Mouse (Mus musculus): ENCODE results near the gene Slc44a1. TPM values are rescaled to one million over a fixed set of nuclear protein-coding genes. Genes with fewer than 3 reads are reported as not detected.
A peak's percentile ranks its signal among the peaks of the same experiment; 100 is the strongest.

Slc44a1 gene
- polyA plus RNA-seq, 1 experiment from 2014 or later = 9.6 TPM

DNA sequence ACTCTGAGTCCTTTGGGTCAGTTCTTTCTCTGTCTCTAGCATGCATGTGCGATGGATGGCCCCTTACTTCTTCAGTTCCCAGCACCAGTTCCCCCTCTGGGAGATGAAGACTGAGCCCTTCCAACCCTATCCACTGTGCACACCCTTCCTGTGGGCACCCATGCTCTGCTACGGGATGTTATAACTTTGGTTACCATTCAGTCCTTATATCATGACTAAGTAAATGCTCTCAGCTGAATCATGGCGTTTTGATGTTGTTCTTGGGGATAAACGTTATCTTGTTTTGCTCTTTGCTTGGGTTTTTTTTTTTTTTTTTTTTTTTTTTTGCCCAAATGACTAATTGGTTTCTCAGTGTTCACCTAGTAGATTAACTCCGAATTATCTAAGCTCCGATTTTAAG is 16.4 kb downstream of the Slc44a1 start:
- Histone ChIP-seq H3K27me3 (ENCODE audit: control insufficient read depth, insufficient read depth, low read depth, low read length) (no peaks in the 10 kb centered on the region), H3K4me1 (ENCODE audit: control insufficient read depth, insufficient read depth, low read length) (0 out of 2 replicates have a peak, but pooled peaks cover 2% of the 10 kb centered on the region), H3K4me2 (ENCODE audit: low read length) (no peak overlapping the region), H3K27ac (ENCODE audit: low read length) (no peak overlapping the region), H3K9ac (ENCODE audit: low read depth, low read length) (no peak overlapping the region), H3K9me3 (replicated peaks; ENCODE audit: control insufficient read depth, low read length, poor library complexity, severe bottlenecking) (no peaks in the 10 kb centered on the region), H3K4me3 (ENCODE audit: low read depth, low read length) (no peak overlapping the region), H3K36me3 (ENCODE audit: control insufficient read depth, insufficient read depth, low read length) (no peaks in the 10 kb centered on the region)
- 88% methylated on average over 6 of the region's 6 CpGs for WGBS
- no peak for ATAC-seq

DNA sequence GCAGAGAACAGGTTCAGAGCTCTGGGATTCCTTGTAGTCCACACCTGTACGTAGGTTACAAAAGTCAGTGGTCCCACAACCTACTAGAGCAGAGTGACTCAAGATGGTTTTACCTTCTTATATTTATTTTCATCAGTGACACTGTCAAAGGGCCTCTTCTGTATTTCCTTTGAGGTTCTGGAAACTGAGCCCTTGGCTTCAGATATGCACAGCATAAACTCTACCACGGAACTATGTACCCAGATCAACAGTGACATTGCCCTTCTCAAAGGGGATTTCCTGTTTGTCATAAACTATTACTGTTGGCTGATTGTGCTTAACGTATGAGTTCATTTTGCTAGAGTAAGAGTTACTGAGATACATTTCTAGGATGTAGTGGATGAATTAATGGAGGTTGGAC is 18.3 kb downstream of the Slc44a1 start:
- Histone ChIP-seq H3K4me1 (ENCODE audit: control insufficient read depth, insufficient read depth, low read length) (no peaks in the 10 kb centered on the region), H3K4me3 (ENCODE audit: low read depth, low read length) (no peak overlapping the region), H3K27me3 (ENCODE audit: control insufficient read depth, insufficient read depth, low read depth, low read length) (no peaks in the 10 kb centered on the region), H3K27ac (ENCODE audit: low read length) (no peak overlapping the region), H3K36me3 (ENCODE audit: control insufficient read depth, insufficient read depth, low read length) (no peaks in the 10 kb centered on the region), H3K9ac (ENCODE audit: low read depth, low read length) (no peak overlapping the region), H3K4me2 (ENCODE audit: low read length) (no peak overlapping the region), H3K9me3 (replicated peaks; ENCODE audit: control insufficient read depth, low read length, poor library complexity, severe bottlenecking) (no peaks in the 10 kb centered on the region)
- 91% methylated on average over 3 of the region's 3 CpGs for WGBS
- no peak for ATAC-seq

DNA sequence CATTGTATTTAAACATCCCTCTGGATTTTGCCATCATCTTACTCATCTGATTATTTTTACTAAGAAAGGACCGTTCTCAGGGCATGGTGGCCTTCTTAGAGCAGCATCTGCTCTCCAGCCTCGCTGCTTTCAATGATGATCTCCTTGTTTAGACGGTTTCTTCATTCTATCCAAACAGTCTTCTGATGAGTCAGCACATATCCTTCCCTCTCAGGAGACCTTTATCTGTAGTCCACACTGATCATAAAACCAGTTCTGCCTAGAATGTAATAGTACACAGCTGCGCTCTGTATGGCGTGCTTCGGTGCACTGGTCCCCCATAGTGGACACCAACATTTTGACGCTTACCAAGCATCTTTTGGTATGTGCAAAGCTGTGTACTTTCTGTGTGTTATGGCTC is 19.5 kb downstream of the Slc44a1 start:
- no peaks in the 10 kb centered on the region for H3K36me3 ChIP-seq (ENCODE audit: control insufficient read depth, insufficient read depth, low read length)
- H3K9me3 ChIP-seq (replicated peaks; ENCODE audit: control insufficient read depth, low read length, poor library complexity, severe bottlenecking) = no peaks in the 10 kb centered on the region
- 91% methylated on average over 7 of the region's 7 CpGs for WGBS
- no peak overlapping the region for H3K4me2 ChIP-seq (ENCODE audit: low read length)
- no peaks in the 10 kb centered on the region for H3K4me1 ChIP-seq (ENCODE audit: control insufficient read depth, insufficient read depth, low read length)
- H3K27ac ChIP-seq (ENCODE audit: low read length) = no peak overlapping the region
- H3K27me3 ChIP-seq (ENCODE audit: control insufficient read depth, insufficient read depth, low read depth, low read length) = no peaks in the 10 kb centered on the region
- H3K9ac ChIP-seq (ENCODE audit: low read depth, low read length) = no peak overlapping the region
- ATAC-seq = no peak
- H3K4me3 ChIP-seq (ENCODE audit: low read depth, low read length) = no peak overlapping the region

DNA sequence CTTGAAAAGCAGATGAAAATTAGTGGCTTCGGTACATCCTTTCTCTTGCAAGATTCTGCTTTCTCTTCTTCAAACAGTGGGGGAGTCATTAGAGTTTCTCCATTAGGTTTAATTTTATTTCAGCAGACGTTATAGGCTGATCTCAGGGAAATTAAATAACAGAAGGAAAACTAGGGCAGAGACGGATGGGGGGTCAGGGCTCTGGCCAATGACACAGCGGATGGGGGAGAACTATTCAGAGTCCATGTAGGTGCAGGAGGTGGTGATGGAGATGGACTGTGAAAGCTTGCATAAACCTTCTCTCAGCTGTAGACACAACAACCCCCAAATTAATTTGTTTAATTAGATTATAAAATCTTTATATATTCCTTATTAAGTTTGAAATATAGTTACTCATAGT is 20.8 kb downstream of the Slc44a1 start:
- 81% methylated on average over 4 of the region's 4 CpGs for WGBS
- ATAC-seq = no peak
- Histone ChIP-seq H3K27ac (ENCODE audit: low read length) (no peak overlapping the region), H3K36me3 (ENCODE audit: control insufficient read depth, insufficient read depth, low read length) (no peaks in the 10 kb centered on the region), H3K9me3 (replicated peaks; ENCODE audit: control insufficient read depth, low read length, poor library complexity, severe bottlenecking) (no peaks in the 10 kb centered on the region), H3K27me3 (ENCODE audit: control insufficient read depth, insufficient read depth, low read depth, low read length) (no peaks in the 10 kb centered on the region), H3K4me2 (ENCODE audit: low read length) (no peak overlapping the region), H3K4me3 (ENCODE audit: low read depth, low read length) (no peak overlapping the region), H3K4me1 (ENCODE audit: control insufficient read depth, insufficient read depth, low read length) (no peaks in the 10 kb centered on the region), H3K9ac (ENCODE audit: low read depth, low read length) (no peak overlapping the region)

DNA sequence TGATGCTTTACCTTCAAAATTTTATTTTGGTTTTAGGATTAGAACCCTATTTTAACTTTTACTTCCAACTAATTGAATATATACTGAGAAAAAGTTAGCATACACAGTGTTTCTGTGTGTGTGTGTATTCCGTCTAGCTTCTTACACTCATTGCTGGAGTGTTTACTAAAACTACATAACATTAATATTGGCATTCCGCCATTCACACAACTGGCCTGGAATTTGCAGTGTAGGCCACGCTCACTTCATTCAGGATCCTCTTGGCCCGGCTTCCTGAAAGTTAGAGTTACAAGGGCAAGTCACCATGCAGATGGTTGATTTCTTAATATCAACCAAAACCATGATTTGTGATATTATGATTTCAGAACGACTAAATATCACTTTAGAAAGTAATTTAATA is 21.9 kb downstream of the Slc44a1 start:
- no peak overlapping the region for H3K9ac ChIP-seq (ENCODE audit: low read depth, low read length)
- no peak overlapping the region for H3K4me2 ChIP-seq (ENCODE audit: low read length)
- no peak overlapping the region for H3K27ac ChIP-seq (ENCODE audit: low read length)
- H3K9me3 ChIP-seq (replicated peaks; ENCODE audit: control insufficient read depth, low read length, poor library complexity, severe bottlenecking) = no peaks in the 10 kb centered on the region
- ATAC-seq = no peak
- H3K27me3 ChIP-seq (ENCODE audit: control insufficient read depth, insufficient read depth, low read depth, low read length) = no peaks in the 10 kb centered on the region
- H3K4me1 ChIP-seq (ENCODE audit: control insufficient read depth, insufficient read depth, low read length) = no peaks in the 10 kb centered on the region
- H3K4me3 ChIP-seq (ENCODE audit: low read depth, low read length) = no peak overlapping the region
- 91% methylated on average over 5 of the region's 5 CpGs for WGBS
- no peaks in the 10 kb centered on the region for H3K36me3 ChIP-seq (ENCODE audit: control insufficient read depth, insufficient read depth, low read length)

DNA sequence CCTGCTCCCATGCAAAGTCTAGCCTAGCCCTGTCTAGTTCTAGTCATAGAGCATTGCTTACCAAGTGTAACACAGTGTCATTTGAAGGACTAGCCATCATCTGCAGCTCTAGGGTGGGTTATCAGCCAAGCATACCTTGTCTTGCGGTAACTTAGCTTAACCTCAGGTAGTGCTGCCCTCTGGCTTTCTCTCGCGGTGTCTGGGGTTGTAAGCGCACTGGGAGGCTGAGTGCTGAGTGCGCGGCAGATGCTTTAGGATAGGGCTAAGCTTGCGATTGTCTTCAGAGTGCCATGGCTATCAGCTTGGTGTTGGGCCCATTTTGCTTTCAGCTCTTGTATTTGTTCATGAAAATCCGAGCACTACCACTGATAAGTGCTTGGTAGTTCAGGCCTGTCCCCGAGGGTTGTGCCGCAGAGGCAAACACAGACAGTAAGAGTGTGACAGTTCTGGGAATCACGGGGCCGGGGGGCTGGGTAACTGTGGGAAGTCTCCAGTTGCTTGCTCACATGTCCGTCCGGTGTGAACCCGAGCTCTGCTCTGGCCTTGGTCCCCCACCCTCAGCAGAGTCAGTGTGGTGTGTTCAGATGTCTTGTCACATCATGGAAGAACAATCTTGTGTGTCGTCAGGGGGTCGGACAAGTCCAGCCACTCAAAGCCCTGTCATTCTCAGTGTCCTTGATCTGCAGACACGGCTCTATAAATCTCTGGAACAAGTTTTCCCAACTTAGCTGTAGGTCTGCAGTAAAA is 22.5 kb downstream of the Slc44a1 start:
- Histone ChIP-seq H3K4me3 (ENCODE audit: low read depth, low read length) (no peak overlapping the region), H3K36me3 (ENCODE audit: control insufficient read depth, insufficient read depth, low read length) (no peaks in the 10 kb centered on the region), H3K9me3 (replicated peaks; ENCODE audit: control insufficient read depth, low read length, poor library complexity, severe bottlenecking) (no peaks in the 10 kb centered on the region), H3K4me1 (ENCODE audit: control insufficient read depth, insufficient read depth, low read length) (no peaks in the 10 kb centered on the region), H3K27ac (ENCODE audit: low read length) (no peak overlapping the region), H3K27me3 (ENCODE audit: control insufficient read depth, insufficient read depth, low read depth, low read length) (no peaks in the 10 kb centered on the region), H3K4me2 (ENCODE audit: low read length) (no peak overlapping the region), H3K9ac (ENCODE audit: low read depth, low read length) (no peak overlapping the region)
- no peak for ATAC-seq
- WGBS = 85% methylated on average over 18 of the region's 18 CpGs

DNA sequence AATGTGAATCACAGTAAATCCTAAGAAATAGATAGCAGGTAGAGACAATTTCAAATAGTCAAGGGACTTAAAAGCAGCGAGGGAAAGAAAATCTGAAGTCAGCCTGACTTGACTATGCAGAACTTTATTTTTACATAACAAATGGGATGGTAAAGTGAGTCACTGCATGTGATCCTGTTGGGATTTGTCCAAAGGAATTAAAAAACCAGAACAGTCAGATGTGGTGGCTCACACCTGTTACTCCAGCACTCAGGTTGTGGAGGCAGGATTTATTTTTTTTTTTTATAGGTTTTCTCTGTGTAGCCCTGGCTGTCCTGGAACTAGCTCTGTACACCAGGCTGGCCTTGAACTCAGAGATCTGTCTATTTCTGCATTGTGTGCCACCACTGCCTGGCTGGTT is 25.7 kb downstream of the Slc44a1 start:
- ATAC-seq = no peak
- Histone ChIP-seq H3K27me3 (ENCODE audit: control insufficient read depth, insufficient read depth, low read depth, low read length) (no peaks in the 10 kb centered on the region), H3K9me3 (replicated peaks; ENCODE audit: control insufficient read depth, low read length, poor library complexity, severe bottlenecking) (no peaks in the 10 kb centered on the region), H3K27ac (ENCODE audit: low read length) (no peak overlapping the region), H3K9ac (ENCODE audit: low read depth, low read length) (no peak overlapping the region), H3K4me2 (ENCODE audit: low read length) (no peak overlapping the region), H3K4me3 (ENCODE audit: low read depth, low read length) (no peak overlapping the region), H3K36me3 (ENCODE audit: control insufficient read depth, insufficient read depth, low read length) (no peaks in the 10 kb centered on the region), H3K4me1 (ENCODE audit: control insufficient read depth, insufficient read depth, low read length) (no peaks in the 10 kb centered on the region)
- WGBS = 88% methylated on average over 1 of the region's 1 CpGs

DNA sequence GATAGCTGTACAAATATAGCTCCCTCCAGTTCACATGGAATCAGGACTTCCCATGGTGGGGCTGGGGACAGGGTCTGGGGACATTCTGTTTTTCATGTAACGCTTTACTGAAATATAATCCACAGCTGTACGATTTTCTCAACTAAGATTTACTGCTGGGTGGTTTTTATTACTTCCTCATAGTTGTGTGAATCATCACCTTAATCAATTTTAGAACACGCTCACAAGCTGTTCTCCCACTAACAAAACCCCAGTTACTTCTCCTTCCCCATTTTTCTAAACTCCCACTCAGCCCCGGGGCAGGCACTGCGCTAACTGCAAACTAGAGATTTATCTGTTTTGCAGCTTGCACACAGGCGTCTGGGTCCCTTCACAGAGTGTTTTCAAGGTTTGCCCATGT is 28.8 kb downstream of the Slc44a1 start:
- H3K27ac ChIP-seq (ENCODE audit: low read length) = no peak overlapping the region
- 85% methylated on average over 6 of the region's 6 CpGs for WGBS
- H3K4me1 ChIP-seq (ENCODE audit: control insufficient read depth, insufficient read depth, low read length) = peaks cover 6% of the 10 kb centered on the region; the same call in 1 of the 2 replicates
- H3K4me3 ChIP-seq (ENCODE audit: low read depth, low read length) = no peak overlapping the region
- H3K9me3 ChIP-seq (replicated peaks; ENCODE audit: control insufficient read depth, low read length, poor library complexity, severe bottlenecking) = no peaks in the 10 kb centered on the region
- no peak for ATAC-seq
- no peak overlapping the region for H3K4me2 ChIP-seq (ENCODE audit: low read length)
- H3K36me3 ChIP-seq (ENCODE audit: control insufficient read depth, insufficient read depth, low read length) = no peaks in the 10 kb centered on the region
- no peak overlapping the region for H3K9ac ChIP-seq (ENCODE audit: low read depth, low read length)
- H3K27me3 ChIP-seq (ENCODE audit: control insufficient read depth, insufficient read depth, low read depth, low read length) = no peaks in the 10 kb centered on the region

DNA sequence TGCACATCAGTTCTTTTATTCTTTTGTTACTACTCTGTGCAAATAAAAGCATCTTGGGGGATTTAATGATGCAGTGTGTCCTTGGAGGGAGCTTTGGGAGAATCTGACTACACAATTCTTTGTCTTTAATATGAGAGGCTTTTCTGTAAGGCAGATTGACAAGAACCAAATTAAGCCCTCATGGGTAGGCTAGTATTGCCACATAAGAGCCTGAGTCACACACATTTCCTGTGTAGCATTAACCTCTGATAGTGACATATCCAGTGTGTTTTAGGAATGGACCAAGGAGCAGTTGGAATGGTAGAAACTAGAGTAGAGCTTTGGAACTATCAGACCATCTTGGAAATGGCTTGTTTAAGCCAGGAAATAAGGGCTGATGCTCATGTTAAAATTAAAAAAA is 33.9 kb downstream of the Slc44a1 start:
- no peak overlapping the region for H3K4me3 ChIP-seq (ENCODE audit: low read depth, low read length)
- no peak overlapping the region for H3K4me2 ChIP-seq (ENCODE audit: low read length)
- no peaks in the 10 kb centered on the region for H3K36me3 ChIP-seq (ENCODE audit: control insufficient read depth, insufficient read depth, low read length)
- peak overlapping the region; percentile 14; the same call in 1 of the 2 replicates for H3K27ac ChIP-seq (ENCODE audit: low read length)
- no peaks in the 10 kb centered on the region for H3K9me3 ChIP-seq (replicated peaks; ENCODE audit: control insufficient read depth, low read length, poor library complexity, severe bottlenecking)
- ATAC-seq = no peak
- H3K9ac ChIP-seq (ENCODE audit: low read depth, low read length) = no peak overlapping the region
- peaks cover 14% of the 10 kb centered on the region for H3K4me1 ChIP-seq (ENCODE audit: control insufficient read depth, insufficient read depth, low read length)
- H3K27me3 ChIP-seq (ENCODE audit: control insufficient read depth, insufficient read depth, low read depth, low read length) = no peaks in the 10 kb centered on the region
